Mouse (Mus musculus): ENCODE results near the gene Pdzk1ip1.

GRCm38 (mm10) chr4:115083031-115083430 is 5.5 kb upstream of the Pdzk1ip1 start:
- no peak for TF ChIP-seq GATA1 (IDR thresholded peaks at IDR 0.05; ENCODE audit: low read length)
- TF ChIP-seq TAL1 (IDR thresholded peaks at IDR 0.05; ENCODE audit: low read length), result no peak
